Mouse (Mus musculus): ENCODE measurements around the gene Slc38a1.

Slc38a1 gene

DNA sequence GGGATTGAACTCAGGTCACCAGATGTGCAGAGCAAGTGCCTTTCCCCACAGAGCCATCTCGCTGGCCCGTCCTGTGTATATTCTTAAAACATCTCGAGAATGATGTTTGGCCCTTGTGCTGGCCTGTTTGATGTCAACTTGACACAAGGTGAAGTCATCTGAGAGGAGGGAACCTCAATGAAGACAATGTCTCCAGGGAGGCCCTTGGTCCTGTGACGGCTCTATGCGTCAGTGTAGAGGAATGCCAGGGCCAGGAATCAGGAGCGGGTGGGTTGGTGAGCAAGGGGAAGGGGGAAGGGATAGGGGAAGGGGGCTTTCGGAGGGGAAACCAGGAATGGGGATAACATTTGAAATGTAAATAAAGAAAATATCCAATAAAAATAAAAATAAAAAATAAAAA lies 25.2 kb downstream of the Slc38a1 start:
- no peak for DNase-seq (ENCODE audit: low spot score in 2 of 2)

GRCm38 (mm10) chr15:96608671-96609070 lies 34.0 kb downstream of the Slc38a1 start:
- DNase-seq (ENCODE audit: low spot score in 2 of 2), result no peak

DNA sequence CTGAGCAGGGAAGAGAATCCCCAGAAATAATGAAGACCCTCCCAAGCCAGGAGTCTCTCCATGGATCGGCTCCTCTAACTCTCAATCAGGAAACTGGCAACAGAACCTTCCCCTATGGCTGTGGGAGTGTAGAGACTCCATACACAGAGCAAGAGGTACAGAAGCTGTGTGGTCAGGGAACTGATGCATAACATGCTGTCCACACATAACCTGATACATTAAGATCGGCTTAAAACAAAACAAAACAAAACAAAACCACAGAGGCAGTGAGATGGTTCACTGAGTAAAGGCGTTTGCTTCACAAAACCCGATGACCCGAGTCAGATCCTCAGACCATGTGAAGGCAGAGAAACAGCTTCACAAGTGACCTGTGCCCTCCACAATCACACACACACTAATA lies 35.3 kb downstream of the Slc38a1 start:
- DNase-seq (ENCODE audit: low spot score in 2 of 2), result no peak

- no peak for DNase-seq (ENCODE audit: low spot score in 2 of 2)
Measured at GRCm38 (mm10) chr15:96604282-96604681, 38.4 kb downstream of the Slc38a1 start.

GRCm38 (mm10) chr15:96602043-96602442 lies 40.7 kb downstream of the Slc38a1 start:
- DNase-seq (ENCODE audit: low spot score in 2 of 2), result no peak

- DNase-seq (ENCODE audit: low spot score in 2 of 2), result peak in 1 of 2 experiments; percentile 22
Measured at GRCm38 (mm10) chr15:96599852-96600781, 42.6 kb downstream of the Slc38a1 start.

GRCm38 (mm10) chr15:96598888-96599578 lies 43.7 kb downstream of the Slc38a1 start:
- DNase-seq (ENCODE audit: low spot score in 2 of 2), result no peak

- no peak for DNase-seq (ENCODE audit: low spot score in 2 of 2)
Measured at GRCm38 (mm10) chr15:96597116-96597515, 45.6 kb downstream of the Slc38a1 start.

DNA sequence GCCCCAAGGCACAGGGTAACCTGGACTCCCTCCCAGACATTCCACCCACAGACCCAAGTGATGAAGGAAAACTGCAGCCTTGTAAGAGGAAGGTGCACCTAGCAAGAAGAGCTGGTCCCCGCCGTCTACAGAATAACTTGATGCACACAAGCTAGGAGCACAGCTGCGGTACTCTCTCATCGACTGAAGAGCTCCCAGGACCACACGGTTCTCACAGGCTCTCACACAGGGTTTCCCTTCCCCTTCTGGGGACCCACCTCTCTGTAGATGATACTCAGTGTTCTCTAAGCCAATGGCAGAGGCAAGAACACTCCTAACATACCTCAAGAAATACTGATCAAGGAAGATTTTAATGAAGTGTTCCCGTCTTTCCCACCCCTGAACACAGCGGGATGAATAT lies 48.4 kb downstream of the Slc38a1 start:
- DNase-seq (ENCODE audit: low spot score in 2 of 2), result no peak

- no peak for DNase-seq (ENCODE audit: low spot score in 2 of 2)
Measured at GRCm38 (mm10) chr15:96593866-96594265, 48.8 kb downstream of the Slc38a1 start.

DNA sequence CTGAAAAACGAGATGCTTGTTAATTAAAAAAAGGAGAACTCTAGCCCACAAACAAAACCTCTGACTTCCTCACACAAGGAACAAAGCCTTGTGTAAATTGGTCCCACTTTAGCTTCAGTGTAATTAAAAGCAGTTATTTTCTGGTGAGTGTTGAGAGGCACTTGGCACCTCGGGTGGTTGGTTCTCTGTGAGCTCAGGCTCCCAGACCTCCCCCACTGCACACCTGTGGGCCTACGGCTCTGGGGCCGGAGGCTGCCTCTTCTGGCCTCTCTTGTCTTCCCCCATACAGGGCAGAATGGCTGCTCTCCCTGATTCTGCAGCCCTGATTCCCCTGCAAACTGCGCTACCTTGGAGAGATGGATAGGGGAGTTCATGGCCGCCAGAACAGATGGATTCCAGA lies 49.3 kb downstream of the Slc38a1 start:
- DNase-seq (ENCODE audit: low spot score in 2 of 2), result no peak

- DNase-seq (ENCODE audit: low spot score in 2 of 2), result no peak
Measured at GRCm38 (mm10) chr15:96592976-96593375, 49.7 kb downstream of the Slc38a1 start.

DNA sequence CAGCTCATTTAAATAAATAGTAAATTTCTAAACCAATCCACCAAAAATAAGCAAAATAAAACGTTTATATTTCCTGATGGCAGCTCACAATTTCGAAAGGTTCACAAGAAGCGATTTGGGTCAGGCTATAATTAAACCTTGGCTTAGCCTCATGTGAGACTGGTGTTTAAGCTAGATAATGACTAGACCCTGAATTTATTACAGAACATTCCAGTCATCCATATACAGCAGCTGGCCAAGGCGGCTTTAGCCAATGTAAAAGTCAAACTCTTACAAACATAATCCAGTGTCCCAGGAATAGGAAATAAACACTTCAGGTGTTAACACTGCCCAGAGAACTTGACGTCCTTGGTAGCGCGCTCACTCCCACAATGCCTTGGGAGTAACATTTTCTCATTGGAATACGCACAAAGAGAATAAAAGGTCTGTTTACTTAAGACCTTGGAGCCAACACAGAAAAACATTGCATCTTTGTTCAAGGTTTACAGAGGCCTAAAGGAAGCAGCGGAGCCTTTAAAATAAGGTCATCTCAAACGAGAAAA lies 50.8 kb downstream of the Slc38a1 start:
- no peak for DNase-seq (ENCODE audit: low spot score in 2 of 2)

- DNase-seq (ENCODE audit: low spot score in 2 of 2), result no peak
Measured at GRCm38 (mm10) chr15:96588996-96589657, 53.6 kb downstream of the Slc38a1 start.

DNA sequence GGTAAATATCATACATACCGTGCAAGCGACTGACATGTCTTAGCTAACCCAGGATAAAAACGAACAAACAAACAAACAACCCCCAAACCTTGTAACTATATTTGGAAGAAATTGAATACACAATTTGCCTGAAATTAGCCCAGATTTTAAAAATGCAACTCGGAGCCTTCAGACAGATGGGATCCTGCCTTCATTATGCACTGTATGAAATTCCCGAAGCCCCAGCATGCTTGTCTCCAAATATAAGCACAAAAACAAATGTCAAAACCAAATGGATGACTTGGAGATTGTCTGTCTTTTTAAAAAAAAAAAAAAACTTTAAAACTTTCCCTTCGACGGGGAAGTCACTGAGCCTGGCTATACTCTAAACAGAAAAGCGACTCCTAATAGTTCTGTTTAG lies 54.7 kb downstream of the Slc38a1 start:
- DNase-seq (ENCODE audit: low spot score in 2 of 2), result no peak

DNA sequence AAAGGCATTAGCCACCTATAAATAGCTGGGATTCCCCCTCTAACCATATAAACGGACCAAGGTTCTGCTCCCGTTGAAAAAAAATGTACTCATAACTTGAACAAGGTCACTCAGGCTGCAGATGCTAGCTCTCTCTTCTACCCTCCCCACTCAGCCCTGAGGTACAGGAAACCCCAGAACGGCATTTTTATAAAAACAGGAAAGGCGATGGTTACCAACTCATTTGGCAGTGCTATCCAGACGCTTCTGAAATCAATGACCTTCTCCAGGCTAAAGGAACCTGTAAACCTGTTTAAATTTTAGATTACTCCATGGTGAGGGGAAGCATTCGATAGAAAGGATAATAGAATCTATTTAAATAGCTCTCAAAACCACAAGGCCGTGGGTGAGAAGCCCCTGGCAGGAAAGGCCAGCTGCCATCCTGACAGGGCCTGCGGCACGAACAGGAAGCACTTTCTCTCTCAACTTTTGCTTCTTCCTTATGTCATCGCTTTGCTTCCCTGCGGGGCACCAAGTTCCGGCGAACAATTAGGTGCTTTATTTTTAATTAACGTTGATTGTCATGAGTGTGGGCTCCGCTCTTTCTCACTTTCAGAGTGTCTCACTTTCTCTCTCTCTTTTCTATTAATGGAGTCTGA lies 59.2 kb downstream of the Slc38a1 start:
- DNase-seq (ENCODE audit: low spot score in 2 of 2), result no peak

DNA sequence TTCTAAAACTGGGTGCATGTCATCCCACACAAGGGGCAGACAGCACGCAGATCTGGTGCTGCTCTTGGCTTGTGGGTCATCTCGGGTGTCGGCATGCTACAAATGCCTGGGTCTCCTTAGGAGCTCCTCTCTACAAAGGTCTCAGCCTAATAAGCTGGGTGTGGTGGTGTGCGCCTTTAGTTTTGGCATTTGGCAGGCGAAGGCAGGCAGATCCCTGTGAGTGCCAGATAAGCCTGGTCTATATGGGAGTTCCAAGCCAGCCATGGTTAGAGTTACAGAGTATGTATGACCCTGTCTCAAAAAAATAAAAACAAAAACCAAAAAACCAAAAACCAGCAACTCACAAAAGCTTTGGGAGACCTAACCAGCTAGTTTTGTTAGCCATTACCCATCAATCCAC lies 65.7 kb downstream of the Slc38a1 start:
- DNase-seq (ENCODE audit: low spot score in 2 of 2), result no peak

- DNase-seq (ENCODE audit: low spot score in 2 of 2), result no peak
Measured at GRCm38 (mm10) chr15:96568983-96569363, 73.7 kb downstream of the Slc38a1 start.

DNA sequence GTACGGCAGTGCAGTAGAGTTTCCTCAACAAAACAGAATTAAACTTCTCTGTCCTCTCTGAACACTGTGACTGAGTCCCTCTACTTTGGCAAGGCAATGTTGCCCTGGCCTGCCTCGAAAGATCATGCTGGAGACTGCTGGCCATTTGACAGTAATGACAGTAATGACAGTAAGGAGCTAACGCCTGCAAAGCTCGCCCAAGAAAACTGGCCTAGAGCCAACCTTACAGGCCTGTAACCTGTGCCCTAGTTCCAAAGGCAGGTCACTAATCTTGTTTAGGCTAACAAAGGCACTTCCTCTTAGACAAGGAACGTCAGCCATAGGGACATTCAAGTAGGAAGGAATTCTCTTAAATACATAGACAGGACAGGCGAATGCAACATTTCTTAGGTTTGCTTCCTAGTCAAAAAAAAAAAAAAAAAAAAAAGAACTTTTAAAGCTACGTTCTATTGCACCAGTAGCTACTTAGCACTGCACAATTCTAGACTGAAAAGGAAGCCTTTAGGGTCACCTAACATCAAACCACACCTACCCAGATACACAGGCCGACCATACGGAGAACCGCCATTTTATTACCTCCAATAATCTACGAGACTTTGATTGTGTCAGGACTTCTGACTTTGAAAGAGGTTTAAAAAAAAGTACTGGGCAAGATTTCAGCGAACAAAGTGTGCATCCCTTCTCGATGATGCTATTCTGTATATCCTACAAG lies 74.3 kb downstream of the Slc38a1 start:
- no peak for DNase-seq (ENCODE audit: low spot score in 2 of 2)

DNA sequence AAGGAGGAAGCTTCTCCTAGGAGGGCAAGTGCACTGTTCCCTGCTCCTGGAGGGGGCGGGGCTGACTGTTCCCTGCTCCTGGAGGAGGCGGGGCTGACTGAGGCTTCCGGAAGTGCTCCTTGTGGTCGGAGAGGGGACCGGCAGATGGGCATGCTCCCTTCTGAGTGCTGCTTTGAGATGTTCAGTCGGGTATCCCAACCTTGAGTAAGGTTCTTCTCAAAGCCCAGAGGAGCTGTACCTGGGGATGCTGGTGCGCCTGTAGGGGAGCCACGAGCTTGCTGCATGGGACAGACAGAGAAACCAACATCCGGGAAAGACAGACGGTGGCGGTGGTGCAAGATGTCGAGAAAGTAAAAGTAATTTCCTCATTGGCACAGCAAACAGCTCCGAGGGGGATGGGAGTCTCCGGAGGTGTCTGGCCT lies 75.9 kb downstream of the Slc38a1 start:
- no peak for DNase-seq (ENCODE audit: low spot score in 2 of 2)

- DNase-seq (ENCODE audit: low spot score in 2 of 2), result no peak
Measured at GRCm38 (mm10) chr15:96563852-96564251, 78.9 kb downstream of the Slc38a1 start.

Data from frontal cortex, postnatal 14 days (tissue).